Mouse (Mus musculus): ENCODE results near the gene Myrf.

GRCm38 (mm10) chr19:10270356-10270755 is 29.8 kb upstream of the Myrf start:
- TF ChIP-seq CTCF (IDR thresholded peaks at IDR 0.05; ENCODE audit: low read depth, low read length) (no peak), POLR2A (IDR thresholded peaks at IDR 0.05; ENCODE audit: insufficient read depth, low read length) (no peak)

All from ES-Bruce4 (cell line).